Mouse (Mus musculus) CH12.LX (cell line): ENCODE data around the gene Frmd4a. TPM values are rescaled to one million over a fixed set of nuclear protein-coding genes. Genes with fewer than 3 reads are reported as not detected.

Source experiments
- DNase-seq: peaks from one replicate; pipeline ENCODE4 v3.0.0-alpha.2; 2013; ENCODE audit errors: extremely low read depth
- H3K27ac ChIP-seq: 2 replicates; pipeline ENCODE4 v1.5.1; 2012; ENCODE audit warnings: low read depth, mild to moderate bottlenecking, control low read depth, moderate library complexity; ENCODE audit not compliant: insufficient read depth
- H3K27me3 ChIP-seq: replicated peaks from 2 replicates; pipeline ENCODE3; 2012; ENCODE audit warnings: inconsistent platforms
- H3K36me3 ChIP-seq, 2 experiments: replicated peaks in 1 of 2; 2 replicates each; pipeline versions ENCODE3 to v1.6.1; 2012; ENCODE audit warnings: inconsistent platforms in 1 of 2, low read length in 1 of 2, mild to moderate bottlenecking in 1 of 2, mixed read lengths in 1 of 2, moderate library complexity in 1 of 2; ENCODE audit not compliant: control insufficient read depth in 1 of 2, insufficient read depth in 1 of 2
- H3K4me1 ChIP-seq, 2 experiments: 2 replicates each; pipeline ENCODE4 v1.6.1; 2012; ENCODE audit warnings: inconsistent platforms in 1 of 2, moderate library complexity in 1 of 2; ENCODE audit not compliant: insufficient read depth in 2 of 2, control insufficient read depth in 1 of 2
- H3K4me2 ChIP-seq: 2 replicates; pipeline ENCODE4 v1.6.1; 2012; ENCODE audit warnings: low read depth, mild to moderate bottlenecking, control low read depth; ENCODE audit not compliant: poor library complexity, insufficient read depth, severe bottlenecking
- H3K4me3 ChIP-seq, 3 experiments: fragments of 150-350 bp in 1 of 3; sonication (generic) in 1 of 3; replicated peaks in 1 of 3; 2 replicates each; pipeline versions ENCODE3 to v1.5.1; 2011 to 2012; ENCODE audit warnings: low read depth in 2 of 3, low read length in 2 of 3, mild to moderate bottlenecking in 2 of 3, moderate library complexity in 2 of 3, control low read depth in 1 of 3, improper control_type of control experiment in 1 of 3, inconsistent platforms in 1 of 3, mixed read lengths in 1 of 3; ENCODE audit not compliant: poor library complexity in 1 of 3
- H3K79me2 ChIP-seq: replicated peaks from 2 replicates; pipeline ENCODE4 v1.6.1; 2012; ENCODE audit warnings: mild to moderate bottlenecking, moderate library complexity; ENCODE audit not compliant: control insufficient read depth, poor library complexity, insufficient read depth, severe bottlenecking; ENCODE audit errors: extremely low read depth
- H3K9ac ChIP-seq: 2 replicates; pipeline ENCODE4 v1.6.1; 2012; ENCODE audit warnings: low read depth, mild to moderate bottlenecking, control low read depth, moderate library complexity; ENCODE audit not compliant: insufficient read depth
- H3K9me3 ChIP-seq: replicated peaks from 2 replicates; pipeline ENCODE3; 2012; ENCODE audit warnings: low read length, inconsistent platforms, mixed read lengths
- BHLHE40 ChIP-seq: IDR thresholded peaks from 2 replicates; pipeline ENCODE4 v1.6.1; 2011; ENCODE audit warnings: mild to moderate bottlenecking, low read depth, low read length, improper control_type of control experiment
- CHD2 ChIP-seq: IDR thresholded peaks from 2 replicates; pipeline ENCODE4 v1.6.1; 2011; ENCODE audit warnings: low read length, improper control_type of control experiment
- CTCF ChIP-seq, 2 experiments: IDR thresholded peaks in 1 of 2; conservative IDR thresholded peaks in 1 of 2; 2 replicates each; pipeline ENCODE4 v1.5.1; 2011 to 2012; ENCODE audit warnings: low read depth in 2 of 2, low read length in 2 of 2, improper control_type of control experiment in 1 of 2, inconsistent platforms in 1 of 2, mild to moderate bottlenecking in 1 of 2, moderate library complexity in 1 of 2
- E2F4 ChIP-seq: IDR thresholded peaks from 2 replicates; pipeline ENCODE4 v1.6.1; 2011; ENCODE audit warnings: low read depth, low read length, improper control_type of control experiment; ENCODE audit not compliant: insufficient replicate concordance
- EP300 ChIP-seq: IDR thresholded peaks from 2 replicates; pipeline ENCODE4 v1.6.1; 2011; ENCODE audit warnings: low read length, improper control_type of control experiment
- GABPA ChIP-seq: IDR thresholded peaks from 2 replicates; pipeline ENCODE4 v1.6.1; 2012; ENCODE audit warnings: low read depth, low read length, improper control_type of control experiment, inconsistent platforms; ENCODE audit not compliant: insufficient replicate concordance
- KAT2A ChIP-seq: IDR thresholded peaks from 2 replicates; pipeline ENCODE4 v1.6.1; 2012; ENCODE audit warnings: low read length, improper control_type of control experiment, inconsistent platforms; ENCODE audit not compliant: insufficient replicate concordance
- MAFK ChIP-seq: IDR thresholded peaks from 2 replicates; pipeline ENCODE4 v1.6.1; 2011; ENCODE audit warnings: low read length, improper control_type of control experiment; ENCODE audit not compliant: insufficient replicate concordance
- MAX ChIP-seq: IDR thresholded peaks from 2 replicates; pipeline ENCODE4 v1.6.1; 2011; ENCODE audit warnings: low read length, improper control_type of control experiment
- MYC ChIP-seq: IDR thresholded peaks from 2 replicates; pipeline ENCODE4 v1.6.1; 2011; ENCODE audit warnings: low read depth, mild to moderate bottlenecking, improper control_type of control experiment, low read length
- NRF1 ChIP-seq: IDR thresholded peaks from 2 replicates; pipeline ENCODE4 v1.6.1; 2014; ENCODE audit warnings: low read depth, mild to moderate bottlenecking, inconsistent platforms, low read length, improper control_type of control experiment, moderate library complexity
- POLR2A ChIP-seq: IDR thresholded peaks from 2 replicates; pipeline ENCODE4 v1.6.1; 2011; ENCODE audit warnings: low read depth, mild to moderate bottlenecking, improper control_type of control experiment, low read length
- POLR2AphosphoS2 ChIP-seq: IDR thresholded peaks from 2 replicates; pipeline ENCODE4 v1.6.1; 2011; ENCODE audit warnings: low read depth, low read length, improper control_type of control experiment
- RAD21 ChIP-seq: IDR thresholded peaks from 2 replicates; pipeline ENCODE4 v1.6.1; 2011; ENCODE audit warnings: low read depth, mild to moderate bottlenecking, low read length, improper control_type of control experiment, moderate library complexity
- SMC3 ChIP-seq: IDR thresholded peaks from 2 replicates; pipeline ENCODE4 v1.6.1; 2011; ENCODE audit warnings: low read depth, low read length, improper control_type of control experiment
- TBP ChIP-seq: conservative IDR thresholded peaks from 2 replicates; pipeline ENCODE4 v1.6.1; 2011; ENCODE audit warnings: low read depth, low read length, improper control_type of control experiment
- TCF12 ChIP-seq: IDR thresholded peaks from 2 replicates; pipeline ENCODE4 v1.6.1; 2014; ENCODE audit warnings: low read depth, mild to moderate bottlenecking, inconsistent platforms, low read length, improper control_type of control experiment
- ZC3H11A ChIP-seq: IDR thresholded peaks from 2 replicates; pipeline ENCODE4 v1.6.1; 2012; ENCODE audit warnings: low read depth, mild to moderate bottlenecking, inconsistent platforms, low read length, improper control_type of control experiment
- ZKSCAN1 ChIP-seq: IDR thresholded peaks from 2 replicates; pipeline ENCODE4 v1.6.1; 2012; ENCODE audit warnings: low read depth, inconsistent platforms, low read length, improper control_type of control experiment, borderline replicate concordance
- ZMIZ1 ChIP-seq: IDR thresholded peaks from 2 replicates; pipeline ENCODE4 v1.6.1; 2012; ENCODE audit warnings: low read depth, mild to moderate bottlenecking, inconsistent platforms, low read length, improper control_type of control experiment
- ZNF384 ChIP-seq: IDR thresholded peaks from 2 replicates; pipeline ENCODE4 v1.6.1; 2012; ENCODE audit warnings: low read depth, low read length, improper control_type of control experiment, inconsistent platforms
- dilution Hi-C: fragments of 300-500 bp; cut with MboI; formaldehyde crosslinking; loops from 2 replicates; pipeline ENCODE4 v1.14.3; 2020; ENCODE audit warnings: low sequenced_read_pairs; ENCODE audit not compliant: extremely low pct_unique_long_range_greater_than_20kb, extremely low pct_ligation_motif_present
- in situ Hi-C: fragments of 300-500 bp; cut with MboI; formaldehyde crosslinking; loops from 3 replicates; pipeline ENCODE4 v1.14.3; 2019; ENCODE audit warnings: low sequenced_read_pairs, low pct_ligation_motif_present, low pct_unique_long_range_greater_than_20kb, mixed read lengths
- polyA plus RNA-seq: library from polyadenylated mRNA; unstranded; fragments of >175 nt; gene quantifications from 2 replicates; pipeline ENCODE4 v1.2.1, GENCODE M21; 2012; ENCODE audit warnings: low read depth; ENCODE audit not compliant: insufficient read length
- total RNA-seq, 2 experiments: library from RNA; depleted of rRNA; stranded (reverse); fragments of 300-350 nt in 1 of 2; fragments of >200 nt in 1 of 2; gene quantifications; 2 replicates each; pipeline ENCODE4 v1.2.3; 2012 to 2014

The Frmd4a gene
- total and polyA plus RNA-seq, 3 experiments, result 0.13 to 2.0 (median 0.32) TPM

- no peak for TF ChIP-seq TBP
- TF ChIP-seq ZKSCAN1, result no peak
- TF ChIP-seq TCF12, result no peak
- no peak for TF ChIP-seq SMC3
- no peak for TF ChIP-seq ZC3H11A
- no peak for TF ChIP-seq ZNF384
- no peak for TF ChIP-seq MAX
- no peak for TF ChIP-seq POLR2A
- no peak for TF ChIP-seq GABPA
- TF ChIP-seq RAD21, result no peak
- TF ChIP-seq CTCF (conservative IDR thresholded peaks at IDR 0.05 in 1 of 2, IDR thresholded peaks at IDR 0.05 in 1 of 2; ENCODE audit: low read depth in 2 of 2, low read length in 2 of 2), result no peak
- no peak for TF ChIP-seq CHD2
- no peak for TF ChIP-seq ZMIZ1
- no peak for TF ChIP-seq EP300
- TF ChIP-seq MAFK, result no peak
- TF ChIP-seq E2F4, result no peak
- TF ChIP-seq KAT2A, result no peak
- no peak for TF ChIP-seq MYC
- TF ChIP-seq BHLHE40, result no peak
- Histone ChIP-seq H3K9me3 (no peaks in the 10 kb centered on the region), H3K4me3 (no peak overlapping the region), H3K9ac (no peak overlapping the region), H3K36me3 (no peaks in the 10 kb centered on the region), H3K4me1 (peaks cover 0 to 10% of the 10 kb centered on the region in 2 experiments; a peak in 2 of 4 replicates), H3K4me2 (no peak overlapping the region), H3K79me2 (no peaks in the 10 kb centered on the region), H3K27ac (no peak overlapping the region), H3K27me3 (no peaks in the 10 kb centered on the region)
- dilution Hi-C loops (no loop called here), in situ Hi-C loops (no loop called here)
- no peak for DNase-seq
These were observed 517.8 kb downstream of the Frmd4a start for GRCm38 (mm10) chr2:4535187-4535864.

GRCm38 (mm10) chr2:4541330-4541729, 523.8 kb downstream of the Frmd4a start:
- H3K36me3 ChIP-seq, result no peaks in the 10 kb centered on the region
- H3K4me1 ChIP-seq, result no peaks in the 10 kb centered on the region
- no peak for TF ChIP-seq POLR2AphosphoS2
- no peak for TF ChIP-seq NRF1
- no peaks in the 10 kb centered on the region for H3K79me2 ChIP-seq
- H3K4me3 ChIP-seq, result no peak overlapping the region
- H3K27ac ChIP-seq, result no peak overlapping the region
- H3K9ac ChIP-seq, result no peak overlapping the region
- H3K4me2 ChIP-seq, result no peak overlapping the region
- dilution Hi-C loops, result no loop called here
- no peaks in the 10 kb centered on the region for H3K27me3 ChIP-seq
- in situ Hi-C loops, result no loop called here
- no peaks in the 10 kb centered on the region for H3K9me3 ChIP-seq
- DNase-seq, result no peak
